Mouse (Mus musculus) gastrocnemius, postnatal 14 days (tissue): ENCODE measurements around the gene Lrp4. TPM values are rescaled to one million over a fixed set of nuclear protein-coding genes. Genes with fewer than 3 reads are reported as not detected.
"Not testable (repeated sequence)": the region's sequence is repeated elsewhere in the genome, so short reads cannot be mapped to it uniquely, and the experiment has no call there.

Experiments used
- DNase-seq: peaks from one replicate; pipeline ENCODE4 v3.0.0; 2021; ENCODE audit warnings: mixed read lengths
- intact Hi-C: fragments of 180-260 bp; cut with DNase I; formaldehyde crosslinking; loops from one replicate; pipeline ENCODE4 v1.15.1; 2025; ENCODE audit warnings: low total_unique reads
- total RNA-seq, 2 experiments: library from RNA; stranded (reverse); gene quantifications; 2 replicates each; pipeline ENCODE4 v1.2.3; 2021

Gene Lrp4
- total RNA-seq, 2 experiments from 2014 or later, result 13.9 to 15.4 TPM

GRCm38 (mm10) chr2:91476841-91477240 is 19.5 kb downstream of the Lrp4 start:
- intact Hi-C loops, result no loop called here

DNA sequence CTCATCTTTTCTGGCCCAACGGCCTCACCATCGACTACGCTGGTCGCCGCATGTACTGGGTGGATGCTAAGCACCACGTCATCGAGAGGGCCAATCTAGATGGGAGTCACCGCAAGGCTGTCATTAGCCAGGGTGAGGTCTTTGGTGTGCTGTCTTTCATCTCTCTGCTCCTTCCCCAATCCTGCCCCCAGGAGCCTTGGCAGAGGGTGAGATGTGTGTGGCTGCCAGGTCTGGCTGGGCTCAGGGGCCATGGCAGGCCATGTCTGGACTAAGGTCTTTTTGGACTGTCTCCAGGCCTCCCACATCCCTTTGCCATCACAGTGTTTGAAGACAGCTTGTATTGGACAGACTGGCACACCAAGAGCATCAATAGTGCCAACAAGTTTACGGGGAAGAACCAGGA is 23.1 kb downstream of the Lrp4 start:
- intact Hi-C loops, result no loop called here
- DNase-seq, result no peak

More at GRCm38 (mm10) chr2:91476841-91477240, 19.5 kb downstream of the Lrp4 start:
- DNase-seq, result no peak

DNA sequence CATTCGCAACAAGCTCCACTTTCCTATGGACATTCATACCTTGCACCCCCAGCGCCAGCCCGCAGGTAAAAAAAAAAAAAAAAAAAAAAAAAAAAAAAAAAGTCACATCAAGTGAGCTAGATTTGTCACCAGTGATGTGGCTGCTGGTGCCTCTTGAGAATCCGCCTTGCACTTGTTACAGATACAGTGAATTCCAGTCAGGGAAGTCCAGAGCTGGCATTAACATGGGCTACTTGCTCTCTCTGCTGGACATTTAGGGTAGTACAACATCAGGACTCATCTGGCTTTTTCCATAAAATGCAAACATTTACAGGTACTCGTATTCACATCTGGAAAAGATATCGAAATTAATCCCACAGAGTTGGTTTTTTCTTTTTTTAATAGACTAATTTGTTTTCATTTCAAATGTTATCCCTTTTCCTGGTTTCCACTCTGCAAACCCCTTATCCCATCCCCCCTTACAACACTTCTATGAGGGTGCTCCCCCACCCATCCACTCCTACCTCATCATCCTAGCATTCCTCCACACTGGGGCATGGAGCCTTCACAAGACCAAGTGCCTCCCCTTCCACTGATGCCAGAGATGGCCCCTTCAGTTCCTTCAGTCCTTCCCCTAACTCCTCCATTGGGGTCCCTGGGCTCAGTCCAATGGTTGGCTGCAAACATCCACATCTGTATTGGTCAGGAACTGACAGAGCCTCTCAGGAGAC is 23.6 kb downstream of the Lrp4 start:
- DNase-seq, result no peak
- intact Hi-C loops, result no loop called here

GRCm38 (mm10) chr2:91484698-91485097 is 27.4 kb downstream of the Lrp4 start:
- DNase-seq, result no peak
- intact Hi-C loops, result no loop called here

- intact Hi-C loops, result no loop called here
- DNase-seq, result no peak
Measured at GRCm38 (mm10) chr2:91485256-91485655, 27.9 kb downstream of the Lrp4 start.

DNA sequence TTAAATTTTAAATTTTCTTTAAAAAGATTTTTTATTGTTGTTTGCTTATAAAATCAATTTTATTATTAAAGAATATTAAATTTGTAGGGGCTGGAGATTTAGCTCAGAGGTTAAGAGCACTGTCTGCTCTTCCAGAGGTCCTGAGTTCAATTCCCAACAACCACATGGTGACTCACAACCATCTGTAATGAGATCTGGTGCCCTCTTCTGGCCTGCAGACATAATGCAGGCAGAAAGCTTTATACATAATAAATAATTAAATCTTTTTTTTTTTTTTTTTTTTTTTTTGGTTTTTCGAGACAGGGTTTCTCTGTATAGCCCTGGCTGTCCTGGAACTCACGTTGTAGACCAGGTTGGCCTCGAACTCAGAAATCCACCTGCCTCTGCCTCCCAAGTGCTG is 30.0 kb downstream of the Lrp4 start:
- intact Hi-C loops, result not testable (repeated sequence)

GRCm38 (mm10) chr2:91492071-91492635 is 34.8 kb downstream of the Lrp4 start:
- DNase-seq, result no peak
- intact Hi-C loops, result no loop called here

More for the DNA sequence above, 30.0 kb downstream of the Lrp4 start:
- not testable (repeated sequence) for DNase-seq

GRCm38 (mm10) chr2:91493981-91494380 is 36.7 kb downstream of the Lrp4 start:
- intact Hi-C loops, result no loop called here
- peak; percentile 31 for DNase-seq

DNA sequence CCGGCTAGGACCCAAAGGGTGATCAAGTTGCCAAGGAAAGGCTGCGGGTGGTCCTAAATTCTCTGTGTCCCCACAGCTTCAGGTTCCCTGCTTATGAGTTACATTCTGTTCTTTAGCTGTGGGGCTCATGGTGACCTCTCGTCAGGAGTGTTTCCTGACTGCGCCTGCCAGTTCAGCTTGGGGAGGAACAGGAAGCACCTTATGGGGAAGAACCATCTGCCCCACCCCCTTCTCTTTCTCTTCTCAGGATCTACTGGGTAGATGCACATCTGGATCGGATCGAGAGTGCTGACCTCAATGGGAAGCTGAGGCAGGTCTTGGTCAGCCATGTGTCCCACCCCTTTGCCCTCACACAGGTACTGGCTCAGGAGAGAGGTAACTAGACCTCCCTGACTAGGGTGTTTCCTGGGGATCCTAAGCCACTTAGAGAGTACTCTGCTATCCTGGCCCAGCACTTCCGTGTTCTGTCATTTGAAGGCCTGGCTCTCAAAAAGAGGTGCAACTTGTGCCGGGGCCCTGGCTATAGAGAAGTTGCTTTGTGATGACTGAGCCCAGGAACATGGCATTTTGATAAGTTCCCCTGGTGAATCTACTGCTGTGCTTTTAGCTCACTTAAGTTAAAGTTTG is 40.9 kb downstream of the Lrp4 start:
- DNase-seq, result no peak
- intact Hi-C loops, result no loop called here

DNA sequence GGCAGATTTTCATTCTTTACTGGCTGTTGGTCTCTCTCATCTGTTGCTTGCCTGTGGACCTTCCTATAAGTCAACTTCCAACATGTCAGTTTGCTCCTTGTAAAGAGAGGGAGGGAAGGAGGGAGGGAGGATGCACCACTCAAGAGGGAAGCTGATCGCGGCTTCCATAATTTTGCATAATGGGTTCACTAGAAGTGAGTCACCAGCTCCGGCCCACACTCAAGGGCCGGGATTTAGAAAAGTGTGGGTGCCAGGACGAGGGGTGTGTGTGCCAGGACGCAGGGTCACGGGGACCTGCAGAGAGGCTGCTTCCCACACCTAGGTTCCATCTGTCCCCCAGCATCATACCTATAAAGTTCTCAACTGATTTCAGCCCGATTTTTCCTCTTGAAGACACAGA is 50.8 kb downstream of the Lrp4 start:
- intact Hi-C loops, result no loop called here
- no peak for DNase-seq

DNA sequence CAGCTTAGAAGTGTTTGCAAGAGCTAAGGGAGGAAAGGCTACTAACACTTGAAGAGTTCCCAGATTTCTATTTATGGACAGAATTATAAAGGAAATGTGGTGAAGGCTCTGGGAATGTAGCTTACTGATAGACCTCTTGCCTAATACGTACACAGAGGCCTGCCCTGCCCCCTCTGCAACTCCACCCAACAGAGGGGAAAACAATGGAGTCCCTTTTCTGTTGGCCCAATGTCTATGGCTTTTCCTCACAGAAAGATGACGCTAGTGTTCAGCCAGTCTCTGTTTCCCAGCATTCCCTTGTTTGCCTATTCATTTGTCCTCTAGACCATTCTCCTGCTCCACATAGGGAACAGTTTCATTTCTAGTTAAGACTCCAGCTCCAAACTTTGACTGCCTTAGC is 59.9 kb downstream of the Lrp4 start:
- intact Hi-C loops, result no loop called here
- no peak for DNase-seq

- DNase-seq, result peak; percentile 91
- intact Hi-C loops, result no loop called here
Measured at GRCm38 (mm10) chr2:91526294-91527146, 69.2 kb downstream of the Lrp4 start, which contains the start of gene Ckap5. Gene Ckap5 (plus strand): TSS chr2:91526762.

DNA sequence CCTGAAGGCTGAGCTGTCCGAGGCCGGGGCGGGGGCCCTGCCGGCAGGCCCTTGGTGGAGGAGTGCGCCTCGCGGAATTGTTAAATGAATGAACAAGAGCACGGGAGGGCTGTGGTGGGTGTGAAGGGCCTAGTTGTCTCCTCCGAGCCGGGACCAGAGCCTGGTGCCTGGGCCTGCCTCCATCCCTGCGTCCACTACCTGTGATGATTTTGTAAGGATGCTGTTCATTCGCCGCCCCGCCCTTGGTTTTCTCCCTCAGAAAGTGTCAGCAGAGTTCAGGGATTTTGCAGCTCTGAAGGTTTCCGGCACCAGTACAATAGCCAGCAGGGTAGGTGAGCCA is 69.8 kb downstream of the Lrp4 start:
- no peak for DNase-seq
- intact Hi-C loops, result no loop called here

DNA sequence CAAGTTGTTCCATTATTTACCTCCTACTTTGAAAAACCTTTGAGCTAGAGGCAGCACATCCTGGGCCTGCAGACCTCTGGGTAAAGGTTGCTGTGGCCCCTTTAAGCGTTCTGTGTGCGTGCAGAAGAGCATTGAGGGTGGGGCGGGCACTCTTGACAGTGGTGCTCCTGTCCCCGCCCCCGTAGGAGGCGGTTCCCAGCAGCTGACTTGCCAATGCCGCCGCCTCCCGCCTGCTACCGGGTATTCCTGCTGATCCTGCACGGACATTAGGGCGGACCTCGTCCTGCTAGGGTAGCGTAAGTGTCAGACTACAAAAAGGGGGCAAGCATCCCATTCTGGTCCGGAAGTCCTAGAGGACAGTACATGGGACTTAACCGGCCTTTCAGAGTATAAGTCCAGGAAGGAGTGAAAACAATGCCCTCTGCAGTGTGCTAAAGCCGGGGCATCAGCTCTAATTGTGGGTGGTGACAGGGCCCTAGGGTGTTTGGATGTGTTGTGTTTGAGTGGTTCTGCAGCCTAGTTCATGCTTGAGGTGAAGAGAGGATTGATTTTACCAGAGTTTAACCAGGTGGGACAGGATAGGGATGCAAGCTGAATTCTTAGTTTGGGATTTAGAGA is 80.4 kb downstream of the Lrp4 start:
- intact Hi-C loops, result no loop called here
- DNase-seq, result peak; percentile 90

Other genes starting within 250 kb of the Lrp4 start
- gene Ddb2, start 220.5 kb upstream of the Lrp4 start, total RNA-seq, result 1 to 10 TPM; 3.1 to 4.1 TPM
- 100 to 1,000 TPM; 282 to 292 TPM for gene Pacsin3, start 201.6 kb upstream of the Lrp4 start, total RNA-seq
- 100 to 1,000 TPM in 1 of 2 experiments, 10 to 100 TPM in 1; 74.4 to 104 TPM for gene Arfgap2, start 192.5 kb upstream of the Lrp4 start, total RNA-seq
- gene 1110051M20Rik, start 12.8 kb upstream of the Lrp4 start, total RNA-seq, result 10 to 100 TPM; 11.3 to 13.2 TPM
- 10 to 100 TPM; 30.9 to 32.9 TPM for gene Ckap5, start 69.3 kb downstream of the Lrp4 start, total RNA-seq
- gene F2, start 178.9 kb downstream of the Lrp4 start, total RNA-seq, result under 1 TPM in 1 of 2 experiments, not detected in 1; 0.21 TPM
- 1 to 10 TPM; 3.1 to 3.8 TPM for gene Zfp408, start 192.3 kb downstream of the Lrp4 start, total RNA-seq
- 10 to 100 TPM; 17.9 to 19.6 TPM for gene Arhgap1, start 192.3 kb downstream of the Lrp4 start, total RNA-seq